Mouse (Mus musculus): ENCODE results near the gene Sh2d2a.

GRCm38 (mm10) chr3:87884291-87884690, 37.7 kb downstream of the Sh2d2a start:
- TF ChIP-seq CTCF (IDR thresholded peaks at IDR 0.05; ENCODE audit: borderline replicate concordance, insufficient read depth, low read depth, low read length) (no peak), POLR2A (IDR thresholded peaks at IDR 0.05; ENCODE audit: borderline replicate concordance, insufficient read depth, low read length) (no peak)
